Mouse (Mus musculus) stomach, postnatal 0 days (tissue): ENCODE measurements around the gene Hadhb.

Source experiments
- CTCF ChIP-seq: IDR thresholded peaks from 2 replicates; pipeline ENCODE4 v1.5.1; 2016; ENCODE audit warnings: antibody characterized with exemption, low read depth, mild to moderate bottlenecking, moderate library complexity
- EP300 ChIP-seq: optimal IDR thresholded peaks from 2 replicates; pipeline ENCODE3; 2016; ENCODE audit warnings: antibody characterized with exemption

DNA sequence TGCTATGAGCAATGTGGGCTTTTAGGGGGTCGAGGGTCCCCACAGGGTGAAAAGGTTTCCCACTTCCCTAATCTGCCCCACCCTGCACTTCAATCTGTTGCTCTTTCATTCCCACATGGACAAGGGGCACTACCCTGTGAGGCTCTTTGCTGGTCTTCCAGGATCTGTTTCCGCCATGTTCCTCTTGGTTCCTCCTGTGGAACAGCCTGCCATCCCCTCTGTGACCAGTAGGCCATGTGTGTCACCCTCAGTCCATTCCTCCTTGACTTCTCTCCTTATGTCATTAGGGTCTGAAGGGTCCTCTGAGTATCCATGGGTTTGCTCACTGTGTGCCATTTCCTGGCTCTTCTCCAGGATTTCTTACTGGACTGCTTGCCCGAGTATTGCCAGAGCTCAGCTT lies 43.3 kb upstream of the Hadhb start:
- TF ChIP-seq CTCF: no peak; the same call in 1 of the 2 replicates
- TF ChIP-seq EP300: no peak
